Mouse (Mus musculus): Measurements from ENCODE around the gene Cadm1. TPM values are rescaled to one million over a fixed set of nuclear protein-coding genes. Genes with fewer than 3 reads are reported as not detected.

The Cadm1 gene
- polyA plus RNA-seq, 1 experiment from 2014 or later = 7.4 TPM

- Histone ChIP-seq H3K27me3 (no peaks in the 10 kb centered on the region), H3K4me3 (replicated peaks) (no peak overlapping the region), H3K4me2 (no peak overlapping the region), H3K9me3 (replicated peaks) (no peaks in the 10 kb centered on the region), H3K4me1 (replicated peaks) (no peaks in the 10 kb centered on the region), H3K9ac (no peak overlapping the region), H3K36me3 (no peaks in the 10 kb centered on the region), H3K27ac (no peak overlapping the region)
- no peak for DNase-seq
- 67% methylated on average over 11 of the region's 11 CpGs for WGBS (ENCODE audit: insufficient replicate concordance)
- no peak for ATAC-seq (ENCODE audit: low read depth)
These were observed 145.1 kb downstream of the Cadm1 start for GRCm38 (mm10) chr9:47674766-47675713.

DNA sequence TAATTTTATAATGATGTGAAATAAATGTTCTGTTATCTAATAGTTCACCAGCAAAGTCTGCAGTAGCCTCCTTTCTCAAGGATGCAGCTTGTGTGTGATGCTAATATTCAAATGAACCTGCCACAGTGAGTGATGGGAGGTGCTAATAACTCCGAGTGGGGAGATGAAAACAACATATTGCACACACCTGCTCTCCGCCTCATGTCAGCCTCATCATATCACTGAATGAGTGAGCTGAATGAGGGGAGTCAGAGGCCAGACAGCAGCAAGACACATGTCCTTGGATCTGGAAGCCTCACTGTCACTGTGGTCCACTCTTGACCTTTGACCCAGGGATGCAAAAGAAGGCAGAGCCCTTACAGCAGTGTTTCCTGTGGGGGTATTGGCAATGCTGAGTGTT, 156.9 kb downstream of the Cadm1 start:
- Histone ChIP-seq H3K4me2 (no peak overlapping the region), H3K9me3 (replicated peaks) (no peaks in the 10 kb centered on the region), H3K27ac (no peak overlapping the region), H3K36me3 (no peaks in the 10 kb centered on the region), H3K9ac (no peak overlapping the region), H3K27me3 (no peaks in the 10 kb centered on the region), H3K4me1 (replicated peaks) (no peaks in the 10 kb centered on the region), H3K4me3 (replicated peaks) (no peak overlapping the region)
- ATAC-seq (ENCODE audit: low read depth) (no peak), DNase-seq (no peak)
- WGBS (ENCODE audit: insufficient replicate concordance) = 62% methylated on average over 2 of the region's 2 CpGs

DNA sequence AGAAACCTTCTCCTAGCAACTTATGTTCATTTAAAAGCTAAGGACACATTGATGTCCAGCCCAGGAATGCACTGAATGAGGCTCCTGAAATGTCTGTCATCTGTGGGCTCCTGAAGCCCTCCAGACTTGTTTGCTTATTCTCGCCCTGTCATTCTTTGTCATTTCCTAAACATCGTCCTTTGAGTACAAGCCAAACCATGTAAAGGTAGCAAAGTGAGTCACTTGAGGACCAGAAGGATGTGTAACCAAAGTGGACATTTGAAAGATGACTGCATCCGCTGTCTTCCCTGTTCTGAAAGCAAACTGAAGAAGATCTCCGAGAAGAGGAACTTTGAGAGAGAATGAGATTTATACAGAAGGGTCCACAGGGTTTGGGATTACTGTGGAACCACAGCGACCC, 157.6 kb downstream of the Cadm1 start:
- H3K4me2 ChIP-seq = no peak overlapping the region
- no peaks in the 10 kb centered on the region for H3K27me3 ChIP-seq
- H3K4me3 ChIP-seq (replicated peaks) = no peak overlapping the region
- no peaks in the 10 kb centered on the region for H3K36me3 ChIP-seq
- WGBS (ENCODE audit: insufficient replicate concordance) = 66% methylated on average over 5 of the region's 5 CpGs
- no peaks in the 10 kb centered on the region for H3K9me3 ChIP-seq (replicated peaks)
- ATAC-seq (ENCODE audit: low read depth) = no peak
- DNase-seq = no peak
- no peak overlapping the region for H3K9ac ChIP-seq
- no peaks in the 10 kb centered on the region for H3K4me1 ChIP-seq (replicated peaks)
- no peak overlapping the region for H3K27ac ChIP-seq

DNA sequence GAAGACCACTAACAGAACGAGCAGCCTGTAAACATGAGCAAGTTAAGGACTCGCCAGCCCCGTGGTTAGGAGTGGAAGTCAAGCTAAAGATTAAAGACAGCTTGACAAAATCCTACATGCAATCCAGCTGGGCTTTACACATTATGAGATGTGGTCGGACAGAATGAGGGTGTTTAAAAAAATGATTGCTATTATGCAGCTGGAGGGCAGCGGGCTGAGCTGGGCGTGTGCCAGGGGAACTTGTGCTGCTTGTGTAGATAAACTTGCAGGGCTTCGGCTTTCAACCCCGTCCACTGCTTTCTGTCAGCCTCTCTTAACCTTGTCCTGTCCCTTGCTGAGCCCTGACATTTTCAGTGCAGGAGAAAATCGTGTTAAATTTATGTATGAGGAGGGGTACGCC, 158.3 kb downstream of the Cadm1 start:
- Histone ChIP-seq H3K27ac (no peak overlapping the region), H3K4me2 (no peak overlapping the region), H3K36me3 (no peaks in the 10 kb centered on the region), H3K9ac (no peak overlapping the region), H3K9me3 (replicated peaks) (no peaks in the 10 kb centered on the region), H3K4me3 (replicated peaks) (no peak overlapping the region), H3K4me1 (replicated peaks) (no peaks in the 10 kb centered on the region), H3K27me3 (no peaks in the 10 kb centered on the region)
- DNase-seq (no peak), ATAC-seq (ENCODE audit: low read depth) (no peak)
- 30% methylated on average over 10 of the region's 10 CpGs for WGBS (ENCODE audit: insufficient replicate concordance)

GRCm38 (mm10) chr9:47692911-47693310, 162.9 kb downstream of the Cadm1 start:
- Histone ChIP-seq H3K9ac (no peak overlapping the region), H3K9me3 (replicated peaks) (no peaks in the 10 kb centered on the region), H3K27me3 (no peaks in the 10 kb centered on the region), H3K4me1 (replicated peaks) (no peaks in the 10 kb centered on the region), H3K27ac (no peak overlapping the region), H3K4me3 (replicated peaks) (no peak overlapping the region), H3K4me2 (no peak overlapping the region), H3K36me3 (no peaks in the 10 kb centered on the region)
- 63% methylated on average over 13 of the region's 13 CpGs for WGBS (ENCODE audit: insufficient replicate concordance)
- DNase-seq (no peak), ATAC-seq (ENCODE audit: low read depth) (no peak)

GRCm38 (mm10) chr9:47699026-47699425, 169.1 kb downstream of the Cadm1 start:
- no peak overlapping the region for H3K9ac ChIP-seq
- no peaks in the 10 kb centered on the region for H3K36me3 ChIP-seq
- H3K9me3 ChIP-seq (replicated peaks) = no peaks in the 10 kb centered on the region
- ATAC-seq (ENCODE audit: low read depth) (no peak), DNase-seq (no peak)
- H3K4me1 ChIP-seq (replicated peaks) = no peaks in the 10 kb centered on the region
- H3K27ac ChIP-seq = no peak overlapping the region
- H3K4me3 ChIP-seq (replicated peaks) = no peak overlapping the region
- WGBS (ENCODE audit: insufficient replicate concordance) = 40% methylated on average over 3 of the region's 3 CpGs
- no peak overlapping the region for H3K4me2 ChIP-seq
- H3K27me3 ChIP-seq = no peaks in the 10 kb centered on the region

- Histone ChIP-seq H3K9ac (no peak overlapping the region), H3K4me2 (no peak overlapping the region), H3K9me3 (replicated peaks) (no peaks in the 10 kb centered on the region), H3K36me3 (no peaks in the 10 kb centered on the region), H3K4me3 (replicated peaks) (no peak overlapping the region), H3K4me1 (replicated peaks) (no peaks in the 10 kb centered on the region), H3K27ac (no peak overlapping the region), H3K27me3 (no peaks in the 10 kb centered on the region)
- no peak for DNase-seq
- ATAC-seq (ENCODE audit: low read depth) = no peak
- WGBS (ENCODE audit: insufficient replicate concordance) = 79% methylated on average over 5 of the region's 5 CpGs
These were observed 170.0 kb downstream of the Cadm1 start for GRCm38 (mm10) chr9:47700021-47700420.

- 66% methylated on average over 19 of the region's 19 CpGs for WGBS (ENCODE audit: insufficient replicate concordance)
- no peaks in the 10 kb centered on the region for H3K9me3 ChIP-seq (replicated peaks)
- H3K27me3 ChIP-seq = no peaks in the 10 kb centered on the region
- DNase-seq (no peak), ATAC-seq (ENCODE audit: low read depth) (no peak)
- H3K27ac ChIP-seq = no peak overlapping the region
- no peak overlapping the region for H3K4me3 ChIP-seq (replicated peaks)
- H3K4me2 ChIP-seq = no peak overlapping the region
- H3K36me3 ChIP-seq = no peaks in the 10 kb centered on the region
- no peaks in the 10 kb centered on the region for H3K4me1 ChIP-seq (replicated peaks)
- H3K9ac ChIP-seq = no peak overlapping the region
These were observed 173.3 kb downstream of the Cadm1 start for GRCm38 (mm10) chr9:47703026-47703876.

DNA sequence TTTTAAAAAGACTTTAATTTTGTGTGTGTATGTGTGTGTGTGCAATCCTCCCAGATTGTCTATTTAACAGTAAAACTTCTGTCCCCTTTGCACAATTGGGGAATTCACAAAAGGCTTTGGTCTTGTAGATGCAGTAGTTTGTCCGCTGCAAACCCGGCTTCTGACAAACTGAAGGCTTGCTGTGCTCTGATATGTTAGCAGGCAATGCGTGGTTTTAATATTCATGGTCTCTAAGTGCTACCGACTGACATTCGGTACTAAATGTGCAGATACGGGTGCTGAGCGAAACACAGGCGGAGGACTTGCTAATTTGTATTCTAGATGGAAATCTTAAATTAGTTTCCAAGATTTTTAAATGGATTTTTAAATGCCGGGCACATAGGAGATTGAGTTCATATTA, 176.4 kb downstream of the Cadm1 start:
- DNase-seq (no peak), ATAC-seq (ENCODE audit: low read depth) (no peak)
- H3K27me3 ChIP-seq = no peaks in the 10 kb centered on the region
- H3K9me3 ChIP-seq (replicated peaks) = no peaks in the 10 kb centered on the region
- H3K4me2 ChIP-seq = no peak overlapping the region
- 76% methylated on average over 9 of the region's 9 CpGs for WGBS (ENCODE audit: insufficient replicate concordance)
- no peaks in the 10 kb centered on the region for H3K36me3 ChIP-seq
- no peak overlapping the region for H3K27ac ChIP-seq
- H3K4me1 ChIP-seq (replicated peaks) = no peaks in the 10 kb centered on the region
- no peak overlapping the region for H3K4me3 ChIP-seq (replicated peaks)
- H3K9ac ChIP-seq = no peak overlapping the region

GRCm38 (mm10) chr9:47707326-47707725, 177.4 kb downstream of the Cadm1 start:
- H3K4me3 ChIP-seq (replicated peaks) = no peak overlapping the region
- H3K9me3 ChIP-seq (replicated peaks) = no peaks in the 10 kb centered on the region
- H3K27me3 ChIP-seq = no peaks in the 10 kb centered on the region
- H3K9ac ChIP-seq = no peak overlapping the region
- H3K4me1 ChIP-seq (replicated peaks) = no peaks in the 10 kb centered on the region
- WGBS (ENCODE audit: insufficient replicate concordance) = 70% methylated on average over 6 of the region's 6 CpGs
- H3K36me3 ChIP-seq = no peaks in the 10 kb centered on the region
- DNase-seq (no peak), ATAC-seq (ENCODE audit: low read depth) (no peak)
- H3K27ac ChIP-seq = no peak overlapping the region
- H3K4me2 ChIP-seq = no peak overlapping the region

DNA sequence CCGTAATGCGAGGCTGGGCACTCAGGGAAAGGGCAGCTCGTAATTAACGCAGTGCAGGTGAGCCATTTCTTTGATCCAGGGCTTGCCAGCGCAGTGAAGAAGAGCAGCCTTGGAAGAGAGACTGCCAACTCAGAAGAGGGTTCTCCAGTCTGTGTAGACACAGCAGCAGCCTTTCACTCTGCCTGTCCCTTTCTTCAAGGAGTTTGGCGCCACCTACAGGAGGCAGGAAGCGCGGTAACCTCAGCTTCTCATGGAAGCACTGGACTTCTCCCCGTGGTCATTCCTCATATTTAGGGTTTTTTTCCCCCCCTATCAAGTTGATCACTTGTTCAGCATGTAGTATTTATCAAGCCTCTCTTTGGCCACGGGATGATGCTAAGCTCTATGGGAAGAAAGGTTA, 178.3 kb downstream of the Cadm1 start:
- H3K27me3 ChIP-seq = no peaks in the 10 kb centered on the region
- no peak overlapping the region for H3K9ac ChIP-seq
- DNase-seq (peak; percentile 16), ATAC-seq (ENCODE audit: low read depth) (no peak)
- no peaks in the 10 kb centered on the region for H3K9me3 ChIP-seq (replicated peaks)
- no peak overlapping the region for H3K4me2 ChIP-seq
- no peaks in the 10 kb centered on the region for H3K36me3 ChIP-seq
- H3K27ac ChIP-seq = no peak overlapping the region
- no peaks in the 10 kb centered on the region for H3K4me1 ChIP-seq (replicated peaks)
- 23% methylated on average over 10 of the region's 10 CpGs for WGBS (ENCODE audit: insufficient replicate concordance)
- H3K4me3 ChIP-seq (replicated peaks) = no peak overlapping the region

Data from liver, embryonic 13.5 days (tissue).